25 mouse cellular contexts compared by ENCODE assay signal in genomic region chr19:41807497-41807896, GRCm38 (mm10). TPM values are rescaled to one million over a fixed set of nuclear protein-coding genes. Genes with fewer than 3 reads are reported as not detected.
DNase-seq lines count a peak whose midpoint lies in the region; ATAC-seq and TF ChIP-seq lines count a peak whose summit lies in the region.
"Had no signal": no experiment of that assay in that cellular context is flagged by ENCODE, and none has a peak within 500 bp of the region (broad histone marks: within the 10 kb centered on the region; RNA-seq: fewer than 3 reads in every experiment).

No protein-coding gene starts in this region.

- TF ChIP-seq EP300 in liver, postnatal 0 days (IDR thresholded peaks at IDR 0.05; ENCODE audit: low read depth), result peak; percentile 90

- peaks cover 8% of the 10 kb centered on the region for H3K9me3 ChIP-seq in G1E (replicated peaks)
- H3K9me3 ChIP-seq in liver, embryonic 11.5 days (ENCODE audit: control insufficient read depth, low read length), result 0 out of 2 replicates have a peak, but pooled peaks cover 3% of the 10 kb centered on the region
- peaks cover 5% of the 10 kb centered on the region; the same call in 1 of the 2 replicates for H3K9me3 ChIP-seq in liver, postnatal 0 days (ENCODE audit: low read length)
- peaks cover 7% of the 10 kb centered on the region; the same call in 1 of the 2 replicates for H3K9me3 ChIP-seq in hindbrain, embryonic 12.5 days (replicated peaks)
- no peaks in the 10 kb centered on the region for H3K9me3 ChIP-seq in neural tube, embryonic 15.5 days (replicated peaks)
- H3K9me3 ChIP-seq: embryonic facial prominence, embryonic 15.5 days; neural tube, embryonic 13.5 days had no signal

- no peak for TF ChIP-seq CTCF in G1E (IDR thresholded peaks at IDR 0.05; ENCODE audit: low read depth, low read length)
- TF ChIP-seq CTCF in liver, postnatal 0 days (IDR thresholded peaks at IDR 0.05; ENCODE audit: low read depth), result no peak

- H3K27ac ChIP-seq in liver, embryonic 11.5 days (ENCODE audit: low read depth, low read length), result peak overlapping the region; percentile 49; the same call in 1 of the 2 replicates
- H3K27ac ChIP-seq in liver, postnatal 0 days (ENCODE audit: low read depth), result no peak overlapping the region; the same call in 1 of the 2 replicates
- no peak overlapping the region for H3K27ac ChIP-seq in hindbrain, embryonic 12.5 days
- no peak overlapping the region for H3K27ac ChIP-seq in neural tube, embryonic 15.5 days (replicated peaks)
- H3K27ac ChIP-seq: embryonic facial prominence, embryonic 15.5 days; forebrain, embryonic 12.5 days; hindbrain, embryonic 10.5 days; hindbrain, postnatal 0 days; limb, embryonic 12.5 days; neural tube, embryonic 13.5 days had no signal

- ATAC-seq in G1E (ENCODE audit: extremely low read depth, insufficient number of reproducible peaks, low FRiP score, poor library complexity, severe bottlenecking), result peak; percentile 15; the same call in 1 of the 2 replicates
- ATAC-seq in liver, embryonic 11.5 days (replicated peaks; ENCODE audit: low FRiP score), result peak; percentile 84
- ATAC-seq in liver, postnatal 0 days, result peak; percentile 50
- no peak for ATAC-seq in hindbrain, embryonic 12.5 days (ENCODE audit: low FRiP score)
- ATAC-seq in neural tube, embryonic 15.5 days (ENCODE audit: low FRiP score), result no peak
- ATAC-seq: activated CD4-positive, CD25-positive, alpha-beta regulatory T cell, adult 4 months; hindbrain, postnatal 0 days; intestine, postnatal 0 days had no signal

- H3K9ac ChIP-seq in liver, embryonic 11.5 days (ENCODE audit: low read depth, low read length), result peak overlapping the region; percentile 26; the same call in 1 of the 2 replicates
- H3K9ac ChIP-seq in liver, postnatal 0 days (replicated peaks), result no peak overlapping the region
- no peak overlapping the region for H3K9ac ChIP-seq in hindbrain, embryonic 12.5 days
- no peak overlapping the region for H3K9ac ChIP-seq in neural tube, embryonic 15.5 days (replicated peaks)
- H3K9ac ChIP-seq: embryonic facial prominence, embryonic 15.5 days; forebrain, embryonic 12.5 days; limb, embryonic 12.5 days; neural tube, embryonic 13.5 days had no signal

- no peak for DNase-seq in G1E (ENCODE audit: low spot score)
- DNase-seq in c-Kit-positive CD71-positive TER-119-positive erythroid progenitor cells, embryonic 14.5 days (ENCODE audit: low spot score), result peak; percentile 74
- no peak for DNase-seq in liver, embryonic 11.5 days (ENCODE audit: low spot score)
- no peak for DNase-seq in liver, postnatal 0 days
- no peak for DNase-seq in gastrocnemius, postnatal 10 days
- DNase-seq: adrenal gland, adult 8-10 months; cerebellum, adult 18-20 months; cerebellum, postnatal 36 days; kidney, postnatal 4 days; lung, adult 2 months; lung, postnatal 14 days; midbrain, embryonic 14.5 days; thymus, adult 2 months had no signal

- 45% methylated on average over 9 of the region's 9 CpGs for WGBS in liver, embryonic 11.5 days
- WGBS in liver, postnatal 0 days (ENCODE audit: insufficient replicate concordance), result 35% methylated on average over 9 of the region's 9 CpGs
- 88% methylated on average over 9 of the region's 9 CpGs for WGBS in hindbrain, embryonic 12.5 days
- WGBS in neural tube, embryonic 15.5 days, result 87% methylated on average over 9 of the region's 9 CpGs

- no peaks in the 10 kb centered on the region for H3K36me3 ChIP-seq in G1E (replicated peaks)
- H3K36me3 ChIP-seq in liver, embryonic 11.5 days (ENCODE audit: control insufficient read depth, insufficient read depth, low read length), result no peaks in the 10 kb centered on the region
- H3K36me3 ChIP-seq in liver, postnatal 0 days (replicated peaks; ENCODE audit: insufficient read depth, low read length), result no peaks in the 10 kb centered on the region
- H3K36me3 ChIP-seq in hindbrain, embryonic 12.5 days, result no peaks in the 10 kb centered on the region
- H3K36me3 ChIP-seq in neural tube, embryonic 15.5 days, result no peaks in the 10 kb centered on the region
- H3K36me3 ChIP-seq: embryonic facial prominence, embryonic 15.5 days; forebrain, embryonic 12.5 days; hindbrain, embryonic 10.5 days; limb, embryonic 12.5 days; neural tube, embryonic 13.5 days had no signal

- no peak overlapping the region for H3K4me3 ChIP-seq in G1E (ENCODE audit: low read depth, low read length)
- H3K4me3 ChIP-seq in liver, embryonic 11.5 days (ENCODE audit: low read depth, low read length), result no peak overlapping the region
- no peak overlapping the region for H3K4me3 ChIP-seq in liver, postnatal 0 days (ENCODE audit: low read depth, low read length)
- H3K4me3 ChIP-seq in hindbrain, embryonic 12.5 days, result no peak overlapping the region
- no peak overlapping the region for H3K4me3 ChIP-seq in neural tube, embryonic 15.5 days (replicated peaks)
- H3K4me3 ChIP-seq: embryonic facial prominence, embryonic 15.5 days; forebrain, embryonic 12.5 days; hindbrain, embryonic 10.5 days; limb, embryonic 12.5 days; megakaryocyte, embryonic 14.5 days; myocyte; neural tube, embryonic 13.5 days had no signal

- peak overlapping the region; percentile 41 for H3K4me2 ChIP-seq in liver, embryonic 11.5 days
- peak overlapping the region; percentile 35 for H3K4me2 ChIP-seq in liver, postnatal 0 days (ENCODE audit: low read depth, low read length)
- H3K4me2 ChIP-seq in hindbrain, embryonic 12.5 days (replicated peaks), result no peak overlapping the region
- H3K4me2 ChIP-seq in neural tube, embryonic 15.5 days, result no peak overlapping the region
- H3K4me2 ChIP-seq: embryonic facial prominence, embryonic 15.5 days; forebrain, embryonic 12.5 days; limb, embryonic 12.5 days; neural tube, embryonic 13.5 days had no signal

- H3K27me3 ChIP-seq in G1E (ENCODE audit: insufficient read depth, low read length), result no peaks in the 10 kb centered on the region
- no peaks in the 10 kb centered on the region for H3K27me3 ChIP-seq in liver, embryonic 11.5 days (replicated peaks; ENCODE audit: control insufficient read depth, insufficient read depth, low read length)
- H3K27me3 ChIP-seq in liver, postnatal 0 days (ENCODE audit: insufficient read depth, low read length), result no peaks in the 10 kb centered on the region
- H3K27me3 ChIP-seq in hindbrain, embryonic 12.5 days, result no peaks in the 10 kb centered on the region
- no peaks in the 10 kb centered on the region for H3K27me3 ChIP-seq in neural tube, embryonic 15.5 days (replicated peaks)
- H3K27me3 ChIP-seq: embryonic facial prominence, embryonic 15.5 days; forebrain, embryonic 12.5 days; limb, embryonic 12.5 days; megakaryocyte, embryonic 14.5 days; neural tube, embryonic 13.5 days had no signal

- peaks cover 27% of the 10 kb centered on the region for H3K4me1 ChIP-seq in G1E (ENCODE audit: insufficient read depth, low read depth, low read length)
- H3K4me1 ChIP-seq in liver, embryonic 11.5 days (replicated peaks; ENCODE audit: control insufficient read depth, insufficient read depth, low read length), result peaks cover 20% of the 10 kb centered on the region
- peaks cover 16% of the 10 kb centered on the region for H3K4me1 ChIP-seq in liver, postnatal 0 days (ENCODE audit: insufficient read depth)
- H3K4me1 ChIP-seq in hindbrain, embryonic 12.5 days, result no peaks in the 10 kb centered on the region
- H3K4me1 ChIP-seq in neural tube, embryonic 15.5 days, result no peaks in the 10 kb centered on the region
- H3K4me1 ChIP-seq: embryonic facial prominence, embryonic 15.5 days; forebrain, embryonic 12.5 days; limb, embryonic 12.5 days had no signal

RNA-seq across cellular contexts. Expression of gene Arhgap19, which starts 5.7 kb away (rescaled TPM):
- total RNA-seq in G1E (2014; fragmentation: Nextera tagmentation) (66.1 and 95.6 TPM in 2 replicates), G1E (2017) (41.0 and 46.9 TPM in 2 replicates)
- polyA plus RNA-seq in G1E (2012), result 6.9 and 9.0 TPM in 2 replicates
- polyA plus RNA-seq in liver, embryonic 11.5 days (2014; fragmentation: Nextera tagmentation; extraction: Ambion mirVana), result 55.6 and 63.4 TPM in 2 replicates
- 10.5 and 12.9 TPM in 2 replicates for polyA plus RNA-seq in liver, postnatal 0 days (2015; fragmentation: Nextera tagmentation; extraction: Ambion mirVana)
- total RNA-seq in gastrocnemius, postnatal 10 days (2021), result 10 to 100 TPM in 1 of 2 experiments, 1 to 10 TPM in 1; 9.5 to 11.6 TPM
- 22.4 and 23.2 TPM in 2 replicates for polyA plus RNA-seq in hindbrain, embryonic 12.5 days (2016; fragmentation: Nextera tagmentation; extraction: Ambion mirVana)
- 4.8 and 8.7 TPM in 2 replicates for polyA plus RNA-seq in neural tube, embryonic 15.5 days (2015; fragmentation: Nextera tagmentation; extraction: Ambion mirVana)

RNA-seq across cellular contexts. Expression of gene Frat1, which starts 22.3 kb away (rescaled TPM):
- total RNA-seq in G1E (2014; fragmentation: Nextera tagmentation) (11.4 and 13.5 TPM in 2 replicates), G1E (2017) (17.9 and 19.8 TPM in 2 replicates)
- polyA plus RNA-seq in G1E (2012), result 41.1 and 52.6 TPM in 2 replicates
- polyA plus RNA-seq in liver, embryonic 11.5 days (2014; fragmentation: Nextera tagmentation; extraction: Ambion mirVana), result 19.5 and 19.9 TPM in 2 replicates
- 7.8 and 8.1 TPM in 2 replicates for polyA plus RNA-seq in liver, postnatal 0 days (2015; fragmentation: Nextera tagmentation; extraction: Ambion mirVana)
- total RNA-seq in gastrocnemius, postnatal 10 days (2021), result 1 to 10 TPM; 5.6 to 6.1 TPM
- polyA plus RNA-seq in hindbrain, embryonic 12.5 days (2016; fragmentation: Nextera tagmentation; extraction: Ambion mirVana), result 16.8 and 19.4 TPM in 2 replicates
- 20.1 and 22.7 TPM in 2 replicates for polyA plus RNA-seq in neural tube, embryonic 15.5 days (2015; fragmentation: Nextera tagmentation; extraction: Ambion mirVana)

RNA-seq across cellular contexts. Expression of gene Frat2, which starts 40.4 kb away (rescaled TPM):
- total RNA-seq in G1E (2014; fragmentation: Nextera tagmentation) (15.3 and 17.8 TPM in 2 replicates), G1E (2017) (23.4 and 30.4 TPM in 2 replicates)
- polyA plus RNA-seq in G1E (2012), result 42.6 and 60.2 TPM in 2 replicates
- 9.8 and 10.9 TPM in 2 replicates for polyA plus RNA-seq in liver, embryonic 11.5 days (2014; fragmentation: Nextera tagmentation; extraction: Ambion mirVana)
- 3.3 and 3.7 TPM in 2 replicates for polyA plus RNA-seq in liver, postnatal 0 days (2015; fragmentation: Nextera tagmentation; extraction: Ambion mirVana)
- 10 to 100 TPM; 17.3 to 23.7 TPM for total RNA-seq in gastrocnemius, postnatal 10 days (2021)
- 14.5 and 15.3 TPM in 2 replicates for polyA plus RNA-seq in hindbrain, embryonic 12.5 days (2016; fragmentation: Nextera tagmentation; extraction: Ambion mirVana)
- 7.0 and 7.1 TPM in 2 replicates for polyA plus RNA-seq in neural tube, embryonic 15.5 days (2015; fragmentation: Nextera tagmentation; extraction: Ambion mirVana)

Comparison
In these comparisons a context has a peak if more than half of its experiments do, and no peak if none do; other contexts are left out.
1. ATAC-seq: peak in G1E (single experiment), liver, embryonic 11.5 days (single experiment) and liver, postnatal 0 days (single experiment); none in hindbrain, embryonic 12.5 days (single experiment) and neural tube, embryonic 15.5 days (single experiment).
2. H3K4me2 ChIP-seq: peak in liver, embryonic 11.5 days (single experiment) and liver, postnatal 0 days (single experiment); none in hindbrain, embryonic 12.5 days (single experiment) and neural tube, embryonic 15.5 days (single experiment).